Mouse (Mus musculus) embryonic facial prominence, embryonic 15.5 days (tissue): ENCODE data around the gene Bcas3. TPM values are rescaled to one million over a fixed set of nuclear protein-coding genes. Genes with fewer than 3 reads are reported as not detected.

ENCODE experiments used
- ATAC-seq: fragments of 200-750 bp; cut with Nextera tagmentation; 2 replicates; pipeline ENCODE4 v1.8.0; 2017; ENCODE audit warnings: low read depth, moderate TSS enrichment; ENCODE audit not compliant: insufficient number of reproducible peaks, low FRiP score, low TSS enrichment
- H3K27ac ChIP-seq: fragments of 300-500 bp; sonication (generic); replicated peaks from 2 replicates; pipeline ENCODE4 v1.5.1; 2015; ENCODE audit warnings: mild to moderate bottlenecking, inconsistent platforms
- H3K27me3 ChIP-seq: fragments of 300-500 bp; sonication (generic); 2 replicates; pipeline ENCODE4 v1.6.1; 2015; ENCODE audit warnings: inconsistent platforms
- H3K36me3 ChIP-seq: fragments of 300-500 bp; sonication (generic); 2 replicates; pipeline ENCODE4 v1.6.1; 2015; ENCODE audit warnings: mild to moderate bottlenecking, inconsistent platforms
- H3K4me1 ChIP-seq: fragments of 300-500 bp; sonication (generic); 2 replicates; pipeline ENCODE4 v1.6.1; 2015; ENCODE audit warnings: inconsistent platforms
- H3K4me2 ChIP-seq: fragments of 300-500 bp; sonication (generic); replicated peaks from 2 replicates; pipeline ENCODE4 v1.6.1; 2015; ENCODE audit warnings: mild to moderate bottlenecking, inconsistent platforms
- H3K4me3 ChIP-seq: fragments of 300-500 bp; sonication (generic); replicated peaks from 2 replicates; pipeline ENCODE4 v1.5.1; 2015; ENCODE audit warnings: mild to moderate bottlenecking, inconsistent platforms
- H3K9ac ChIP-seq: fragments of 300-500 bp; sonication (generic); 2 replicates; pipeline ENCODE4 v1.6.1; 2015; ENCODE audit warnings: inconsistent platforms
- H3K9me3 ChIP-seq: fragments of 300-500 bp; sonication (generic); replicated peaks from 2 replicates; pipeline ENCODE4 v1.6.1; 2016; ENCODE audit warnings: inconsistent platforms
- WGBS: fragments of 180-500 bp; shearing (Covaris S2); methylation state at CpG from one replicate; pipeline ENCODE4 v1.1.7; 2015; 5-methylcytosine and 5-hydroxymethylcytosine counted together
- polyA plus RNA-seq: library from polyadenylated mRNA; unstranded; fragments of >200 nt; fragmentation: Nextera tagmentation; extraction: Ambion mirVana; gene quantifications from 2 replicates; pipeline ENCODE4 v1.2.1, GENCODE M21; 2015

The Bcas3 gene
- polyA plus RNA-seq, 1 experiment from 2014 or later = 32.7 TPM

DNA sequence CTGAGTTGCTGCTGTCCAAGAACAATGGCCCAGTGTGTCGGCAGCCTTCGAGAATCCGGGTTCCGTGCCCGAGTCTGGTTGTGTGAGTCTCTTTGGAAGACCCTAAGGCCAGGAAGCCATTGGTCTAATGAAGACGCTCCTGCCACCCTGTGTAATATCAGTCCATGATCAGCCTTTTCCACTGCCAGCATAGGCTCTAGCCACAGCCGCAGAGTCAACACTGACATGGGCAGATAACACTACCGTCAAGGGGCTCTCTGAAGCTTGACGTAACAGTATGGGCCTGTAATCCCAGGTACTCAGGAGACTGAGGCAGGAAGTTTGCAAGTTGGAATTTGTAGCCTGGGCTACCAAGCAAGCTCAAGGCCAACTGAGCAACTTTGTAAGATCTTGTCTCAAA lies 405.9 kb downstream of the Bcas3 start:
- Histone ChIP-seq H3K27me3 (no peaks in the 10 kb centered on the region), H3K27ac (no peak overlapping the region), H3K9me3 (no peaks in the 10 kb centered on the region), H3K4me1 (peaks cover 27% of the 10 kb centered on the region), H3K4me2 (no peak overlapping the region), H3K9ac (no peak overlapping the region), H3K4me3 (no peak overlapping the region), H3K36me3 (no peaks in the 10 kb centered on the region)
- 69% methylated on average over 9 of the region's 9 CpGs for WGBS
- ATAC-seq = no peak

DNA sequence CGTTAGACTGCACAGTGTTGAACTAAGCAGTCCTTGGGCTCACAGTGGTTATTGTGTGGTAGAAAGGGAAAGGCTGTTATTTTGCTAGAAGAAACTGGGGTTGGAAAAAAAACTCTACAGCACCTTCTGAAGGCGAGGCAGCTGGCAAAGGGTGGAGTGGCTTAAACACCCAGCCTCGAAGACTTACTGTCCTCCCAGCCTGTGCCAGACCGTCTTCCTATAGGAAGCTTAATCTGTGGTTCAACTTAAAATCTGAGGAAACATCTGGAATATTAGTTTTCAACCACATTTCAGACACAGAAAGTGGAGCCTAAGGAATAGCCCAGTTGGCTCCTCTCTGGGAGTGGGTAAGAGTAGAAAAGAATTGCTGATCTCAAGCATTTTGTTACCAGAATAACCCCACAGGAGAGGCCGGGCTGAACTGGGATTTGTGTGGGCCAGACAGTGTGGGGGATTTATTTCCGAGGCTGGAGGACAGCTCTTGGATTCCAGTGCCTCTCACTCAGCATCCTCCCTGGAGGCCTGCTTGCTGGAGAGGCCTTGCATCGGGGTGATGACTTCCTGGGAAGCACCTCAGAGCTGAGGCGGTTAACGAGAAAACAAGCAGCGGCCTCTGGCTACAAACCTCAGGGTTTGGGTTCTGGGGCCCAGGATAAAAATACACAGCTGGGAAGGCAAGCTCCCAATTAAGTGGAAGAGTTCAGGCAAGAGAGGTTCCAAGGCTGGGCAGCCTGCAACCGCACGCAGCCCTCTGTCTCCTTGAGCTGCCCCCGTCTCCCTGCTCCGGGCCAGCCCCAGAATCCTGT lies 406.9 kb downstream of the Bcas3 start:
- 21% methylated on average over 14 of the region's 14 CpGs for WGBS
- peak; percentile 77 for ATAC-seq
- no peaks in the 10 kb centered on the region for H3K36me3 ChIP-seq

DNA sequence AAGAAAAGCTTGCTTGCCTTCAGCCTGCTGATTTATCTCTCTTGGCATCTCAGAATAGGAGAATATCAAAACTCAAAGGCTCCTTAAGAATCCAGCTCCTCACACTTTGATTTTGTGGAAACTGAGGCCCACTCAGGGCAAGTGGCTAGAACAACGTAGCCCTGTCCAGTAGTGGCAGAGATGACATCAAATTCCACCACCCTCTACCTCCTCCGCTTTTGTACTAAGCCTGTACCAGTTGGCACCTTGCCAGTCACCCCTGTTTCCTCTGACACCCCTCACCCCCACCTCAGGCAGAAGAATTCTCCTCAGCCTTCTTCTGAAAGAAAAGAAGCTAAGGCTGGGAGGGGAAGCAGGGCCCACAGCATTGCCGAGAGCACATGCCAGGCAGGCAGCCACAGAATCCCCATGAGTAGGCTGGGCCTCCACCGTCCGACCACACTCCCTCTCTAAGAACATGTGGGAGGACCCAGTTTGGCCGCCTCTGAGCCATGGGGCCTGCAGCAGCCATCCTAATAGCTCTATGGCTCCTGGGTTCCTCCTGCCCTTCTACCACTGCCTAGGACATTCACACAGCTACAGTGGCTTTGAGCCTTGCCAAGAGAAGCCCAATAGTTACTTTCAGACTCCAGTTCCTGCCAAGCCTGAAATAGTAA lies 407.6 kb downstream of the Bcas3 start:
- Histone ChIP-seq H3K9me3 (no peaks in the 10 kb centered on the region), H3K4me3 (no peak overlapping the region), H3K27me3 (no peaks in the 10 kb centered on the region), H3K9ac (no peak overlapping the region), H3K36me3 (no peaks in the 10 kb centered on the region), H3K4me2 (no peak overlapping the region; the same call in 1 of the 2 replicates), H3K27ac (peak overlapping the region; percentile 77), H3K4me1 (peaks cover 25% of the 10 kb centered on the region)
- peak; percentile 86 for ATAC-seq
- WGBS = 18% methylated on average over 6 of the region's 6 CpGs

More for the DNA sequence above, 406.9 kb downstream of the Bcas3 start:
- H3K9ac ChIP-seq = no peak overlapping the region
- no peaks in the 10 kb centered on the region for H3K27me3 ChIP-seq
- H3K9me3 ChIP-seq = no peaks in the 10 kb centered on the region
- H3K4me3 ChIP-seq = no peak overlapping the region
- H3K4me1 ChIP-seq = peaks cover 27% of the 10 kb centered on the region
- peak overlapping the region; percentile 77 for H3K27ac ChIP-seq
- H3K4me2 ChIP-seq = no peak overlapping the region; the same call in 1 of the 2 replicates

DNA sequence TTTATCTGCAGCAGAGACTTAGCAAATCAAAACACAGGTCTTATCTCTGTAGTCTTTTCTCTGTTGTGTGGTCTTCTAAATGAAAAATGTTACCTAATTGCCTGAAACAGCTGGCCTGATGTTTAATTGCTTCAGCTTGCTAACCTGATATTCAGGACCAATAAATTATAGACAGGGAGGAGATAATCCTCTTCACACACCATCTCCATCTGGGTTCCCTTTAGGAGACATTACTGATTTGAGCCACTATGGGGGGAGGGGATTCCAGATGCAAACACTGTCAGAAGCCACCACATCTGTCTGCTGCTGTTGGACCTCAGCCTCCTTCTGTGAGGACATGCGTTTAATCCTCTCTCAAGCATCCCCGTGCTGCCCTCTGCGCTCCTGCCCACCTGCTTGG lies 408.2 kb downstream of the Bcas3 start:
- H3K9ac ChIP-seq = no peak overlapping the region
- 72% methylated on average over 3 of the region's 3 CpGs for WGBS
- no peak for ATAC-seq
- H3K36me3 ChIP-seq = no peaks in the 10 kb centered on the region
- no peaks in the 10 kb centered on the region for H3K9me3 ChIP-seq
- H3K27ac ChIP-seq = peak overlapping the region; percentile 77; the same call in 1 of the 2 replicates
- no peak overlapping the region for H3K4me2 ChIP-seq
- no peaks in the 10 kb centered on the region for H3K27me3 ChIP-seq
- peaks cover 30% of the 10 kb centered on the region for H3K4me1 ChIP-seq
- H3K4me3 ChIP-seq = no peak overlapping the region

GRCm38 (mm10) chr11:85763655-85764054 lies 410.7 kb downstream of the Bcas3 start:
- WGBS = 77% methylated on average over 3 of the region's 3 CpGs
- Histone ChIP-seq H3K9me3 (no peaks in the 10 kb centered on the region), H3K4me1 (peaks cover 36% of the 10 kb centered on the region), H3K4me2 (no peak overlapping the region), H3K27ac (no peak overlapping the region), H3K9ac (no peak overlapping the region), H3K27me3 (no peaks in the 10 kb centered on the region), H3K36me3 (no peaks in the 10 kb centered on the region), H3K4me3 (no peak overlapping the region)
- ATAC-seq = no peak

GRCm38 (mm10) chr11:85766106-85766723 lies 413.2 kb downstream of the Bcas3 start:
- peaks cover 2% of the 10 kb centered on the region; the same call in 1 of the 2 replicates for H3K27me3 ChIP-seq
- H3K36me3 ChIP-seq = no peaks in the 10 kb centered on the region
- no peak overlapping the region for H3K4me3 ChIP-seq
- H3K9me3 ChIP-seq = no peaks in the 10 kb centered on the region
- peak; percentile 62; the same call in 1 of the 2 replicates for ATAC-seq
- peaks cover 17% of the 10 kb centered on the region for H3K4me1 ChIP-seq
- H3K27ac ChIP-seq = peak overlapping the region; percentile 1; the same call in 1 of the 2 replicates
- WGBS = 33% methylated on average over 7 of the region's 7 CpGs
- H3K9ac ChIP-seq = no peak overlapping the region
- H3K4me2 ChIP-seq = no peak overlapping the region

GRCm38 (mm10) chr11:85766811-85767210 lies 413.8 kb downstream of the Bcas3 start:
- H3K4me3 ChIP-seq = no peak overlapping the region
- H3K9me3 ChIP-seq = no peaks in the 10 kb centered on the region
- H3K4me2 ChIP-seq = no peak overlapping the region
- H3K9ac ChIP-seq = no peak overlapping the region
- H3K27ac ChIP-seq = no peak overlapping the region
- no peaks in the 10 kb centered on the region for H3K36me3 ChIP-seq
- peaks cover 2% of the 10 kb centered on the region; the same call in 1 of the 2 replicates for H3K27me3 ChIP-seq
- H3K4me1 ChIP-seq = peaks cover 12% of the 10 kb centered on the region
- ATAC-seq = no peak
- WGBS = 49% methylated on average over 6 of the region's 6 CpGs

- no peaks in the 10 kb centered on the region for H3K9me3 ChIP-seq
- peaks cover 8% of the 10 kb centered on the region for H3K27me3 ChIP-seq
- no peak for ATAC-seq
- peaks cover 21% of the 10 kb centered on the region for H3K4me1 ChIP-seq
- no peak overlapping the region for H3K4me3 ChIP-seq
- H3K36me3 ChIP-seq = no peaks in the 10 kb centered on the region
- 74% methylated on average over 2 of the region's 2 CpGs for WGBS
- no peak overlapping the region for H3K9ac ChIP-seq
- no peak overlapping the region for H3K27ac ChIP-seq
- H3K4me2 ChIP-seq = no peak overlapping the region
Measured at GRCm38 (mm10) chr11:85769740-85770139, 416.8 kb downstream of the Bcas3 start.

- Histone ChIP-seq H3K9me3 (no peaks in the 10 kb centered on the region), H3K4me2 (no peak overlapping the region), H3K4me3 (no peak overlapping the region), H3K4me1 (peaks cover 41% of the 10 kb centered on the region), H3K9ac (no peak overlapping the region), H3K36me3 (no peaks in the 10 kb centered on the region), H3K27me3 (peaks cover 8% of the 10 kb centered on the region), H3K27ac (no peak overlapping the region)
- ATAC-seq = no peak
- WGBS = 52% methylated on average over 4 of the region's 4 CpGs
Measured at GRCm38 (mm10) chr11:85773391-85773790, 420.4 kb downstream of the Bcas3 start.

GRCm38 (mm10) chr11:85774707-85775106 lies 421.7 kb downstream of the Bcas3 start:
- H3K4me2 ChIP-seq = no peak overlapping the region
- no peak overlapping the region for H3K9ac ChIP-seq

DNA sequence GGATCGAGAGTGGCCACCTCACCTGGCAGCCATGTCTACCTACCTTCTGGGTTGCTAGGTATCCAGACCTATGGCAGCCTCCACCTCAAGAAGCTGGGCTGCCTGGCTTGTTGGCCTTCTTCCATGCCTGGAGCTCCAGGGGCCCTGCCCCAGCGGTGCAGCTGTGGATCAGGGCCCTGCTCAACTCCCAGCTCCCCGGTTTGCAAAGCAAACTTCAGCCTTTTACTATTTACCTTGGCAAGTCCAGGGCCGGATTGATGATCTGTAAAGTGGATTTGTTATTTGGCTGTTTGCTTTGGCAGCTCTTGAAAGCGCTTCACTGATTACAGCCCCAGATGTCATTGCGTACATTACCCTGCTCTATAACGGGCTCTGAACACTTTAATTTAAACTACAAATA lies 422.5 kb downstream of the Bcas3 start:
- Histone ChIP-seq H3K36me3 (no peaks in the 10 kb centered on the region), H3K4me3 (no peak overlapping the region), H3K27me3 (peaks cover 10% of the 10 kb centered on the region; the same call in 1 of the 2 replicates), H3K27ac (no peak overlapping the region), H3K4me1 (peaks cover 45% of the 10 kb centered on the region), H3K9me3 (no peaks in the 10 kb centered on the region), H3K9ac (no peak overlapping the region), H3K4me2 (no peak overlapping the region)
- no peak for ATAC-seq
- WGBS = 53% methylated on average over 7 of the region's 7 CpGs

More at GRCm38 (mm10) chr11:85774707-85775106, 421.7 kb downstream of the Bcas3 start:
- Histone ChIP-seq H3K4me1 (peaks cover 41% of the 10 kb centered on the region), H3K9me3 (no peaks in the 10 kb centered on the region), H3K4me3 (no peak overlapping the region), H3K27ac (no peak overlapping the region), H3K27me3 (peaks cover 10% of the 10 kb centered on the region; the same call in 1 of the 2 replicates), H3K36me3 (no peaks in the 10 kb centered on the region)
- WGBS = 71% methylated on average over 6 of the region's 6 CpGs
- no peak for ATAC-seq
